Mouse (Mus musculus): ENCODE measurements around the gene Cnga3.
A peak's percentile ranks its signal among the peaks of the same experiment; 100 is the strongest.

Gene Cnga3

DNA sequence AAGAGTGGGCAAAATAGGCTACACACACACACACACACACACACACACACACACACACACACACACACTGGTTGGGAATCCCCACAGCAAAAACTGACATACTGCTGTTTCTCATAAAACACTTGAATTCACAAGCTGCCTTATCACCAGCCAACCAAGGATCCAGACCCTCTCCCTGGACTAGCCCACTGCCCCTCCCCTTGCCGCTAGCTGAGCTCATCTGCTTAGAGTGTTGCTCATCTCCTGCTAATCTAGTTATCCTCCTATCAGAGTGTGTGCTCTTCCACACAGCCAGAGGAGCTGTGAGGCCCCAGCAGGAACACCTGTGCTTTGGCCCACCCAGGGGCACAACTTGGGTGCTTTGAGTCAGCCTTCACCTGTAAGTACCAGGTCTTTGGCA lies at the start of gene Cnga3:
Gene Cnga3, plus strand, starts transcription at position 291 of the 400 bp plus-strand sequence.
- DNase-seq (ENCODE audit: low spot score), result no peak

- DNase-seq (ENCODE audit: low spot score), result no peak
Measured at GRCm38 (mm10) chr1:37166066-37166465, 48.2 kb upstream of the Cnga3 start.

DNA sequence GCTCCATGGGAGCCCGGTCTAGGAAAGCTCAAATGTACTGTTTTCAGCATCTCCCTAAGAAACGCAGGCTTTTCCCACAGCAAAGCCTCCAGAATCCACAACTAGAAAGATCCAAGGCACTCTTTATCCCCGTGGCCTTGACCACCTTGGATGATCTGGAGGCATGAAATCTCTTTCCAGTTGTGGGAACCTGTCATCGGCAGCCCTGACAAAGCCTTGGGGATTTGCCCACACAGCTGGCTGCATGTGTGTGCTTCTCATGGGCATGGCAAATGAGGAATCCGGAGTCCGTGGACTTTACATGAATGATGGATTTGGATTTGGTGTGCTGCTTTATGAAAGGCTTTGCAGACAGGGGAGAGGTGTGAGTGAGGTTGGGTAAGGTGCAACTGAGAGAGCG lies 46.3 kb upstream of the Cnga3 start:
- DNase-seq (ENCODE audit: low spot score), result no peak

DNA sequence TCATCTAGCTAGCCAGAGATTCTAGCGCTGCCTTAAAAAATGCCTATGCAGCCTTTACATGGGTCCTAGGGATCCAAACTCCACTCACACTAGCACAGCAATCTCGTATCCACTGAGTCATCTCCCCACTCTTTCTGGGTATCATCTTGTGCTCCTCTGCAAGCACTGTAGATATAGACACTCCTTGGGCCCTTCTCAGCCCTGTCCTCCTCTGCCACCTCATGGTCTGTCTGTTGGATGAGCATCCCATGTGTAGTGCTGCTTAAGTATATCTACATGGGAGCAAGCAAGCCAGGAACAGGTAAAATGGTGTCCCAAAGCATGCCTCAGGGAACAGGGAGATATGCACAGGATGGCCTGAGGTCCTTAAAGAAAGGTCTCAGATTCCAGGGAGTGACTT lies 36.4 kb upstream of the Cnga3 start:
- no peak for DNase-seq (ENCODE audit: low spot score)

GRCm38 (mm10) chr1:37179852-37180251 lies 34.4 kb upstream of the Cnga3 start:
- no peak for DNase-seq (ENCODE audit: low spot score)

GRCm38 (mm10) chr1:37187050-37187449 lies 27.2 kb upstream of the Cnga3 start:
- DNase-seq (ENCODE audit: low spot score), result no peak

DNA sequence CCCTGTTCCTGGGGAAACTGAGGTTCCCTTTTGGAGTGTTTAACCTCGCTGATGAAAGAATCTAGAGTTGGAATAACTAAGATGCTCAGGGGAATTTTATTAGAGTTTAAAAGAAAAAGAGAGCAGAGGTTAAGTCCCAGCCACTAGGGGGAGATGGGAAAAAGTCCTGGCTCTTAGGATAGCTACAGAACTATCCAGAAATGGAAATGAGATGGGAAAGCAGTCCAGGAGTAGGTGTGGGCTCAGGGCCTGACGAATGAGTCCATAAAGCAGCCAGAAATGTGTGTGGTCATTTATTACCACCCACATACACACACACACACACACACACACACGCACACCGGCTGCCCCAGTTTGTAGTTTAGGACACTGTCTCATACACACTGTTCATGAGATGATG lies 19.6 kb upstream of the Cnga3 start:
- DNase-seq (ENCODE audit: low spot score), result no peak

GRCm38 (mm10) chr1:37201406-37201805 lies 12.8 kb upstream of the Cnga3 start:
- no peak for DNase-seq (ENCODE audit: low spot score)

GRCm38 (mm10) chr1:37207743-37208142 lies 6.5 kb upstream of the Cnga3 start:
- no peak for DNase-seq (ENCODE audit: low spot score)

DNA sequence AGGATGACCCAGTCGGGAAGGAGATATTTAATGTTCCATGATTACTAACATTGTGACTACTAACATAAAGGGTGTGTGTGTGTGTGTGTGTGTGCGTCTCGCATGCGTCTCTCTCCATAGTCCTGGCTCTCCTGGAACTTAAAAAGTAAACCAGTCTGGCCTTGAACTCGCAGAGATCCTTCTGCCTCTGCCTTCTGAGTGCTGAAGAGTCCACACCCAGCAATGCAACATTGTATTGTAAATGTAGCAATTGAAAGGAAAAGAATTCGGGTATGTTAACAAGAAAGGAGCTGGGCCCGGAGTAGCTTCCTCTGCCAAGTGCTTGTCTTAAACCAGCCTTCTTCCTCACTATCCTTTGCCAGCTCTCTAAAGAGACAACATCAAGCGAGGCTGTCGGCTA lies 1.9 kb upstream of the Cnga3 start:
- no peak for DNase-seq (ENCODE audit: low spot score)

- DNase-seq (ENCODE audit: low spot score), result peak; percentile 2
Measured at GRCm38 (mm10) chr1:37218386-37218785, 4.2 kb downstream of the Cnga3 start.

- no peak for DNase-seq (ENCODE audit: low spot score)
Measured at GRCm38 (mm10) chr1:37219593-37219992, 5.4 kb downstream of the Cnga3 start.

GRCm38 (mm10) chr1:37220134-37220907 lies 6.1 kb downstream of the Cnga3 start:
- DNase-seq (ENCODE audit: low spot score), result no peak

DNA sequence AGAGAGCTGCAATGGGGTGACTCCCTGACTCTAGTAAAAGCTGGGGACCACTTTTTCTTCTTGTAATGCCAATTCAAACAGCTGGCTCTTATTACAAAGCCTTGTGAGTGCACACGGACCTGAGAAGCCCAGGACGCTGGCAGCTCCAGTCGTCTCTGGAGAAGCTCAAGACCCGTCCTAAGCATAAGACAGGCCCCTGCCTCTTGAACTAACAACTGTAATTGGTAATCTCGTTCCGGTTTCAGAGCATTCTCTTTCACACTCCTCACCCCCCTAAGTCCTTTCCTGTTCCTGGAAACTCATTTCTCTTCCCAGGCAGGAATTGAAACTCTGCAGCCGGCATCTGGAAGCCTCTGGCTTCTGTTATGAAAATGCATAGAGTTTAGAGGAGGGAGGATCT lies 7.8 kb downstream of the Cnga3 start:
- DNase-seq (ENCODE audit: low spot score), result no peak

DNA sequence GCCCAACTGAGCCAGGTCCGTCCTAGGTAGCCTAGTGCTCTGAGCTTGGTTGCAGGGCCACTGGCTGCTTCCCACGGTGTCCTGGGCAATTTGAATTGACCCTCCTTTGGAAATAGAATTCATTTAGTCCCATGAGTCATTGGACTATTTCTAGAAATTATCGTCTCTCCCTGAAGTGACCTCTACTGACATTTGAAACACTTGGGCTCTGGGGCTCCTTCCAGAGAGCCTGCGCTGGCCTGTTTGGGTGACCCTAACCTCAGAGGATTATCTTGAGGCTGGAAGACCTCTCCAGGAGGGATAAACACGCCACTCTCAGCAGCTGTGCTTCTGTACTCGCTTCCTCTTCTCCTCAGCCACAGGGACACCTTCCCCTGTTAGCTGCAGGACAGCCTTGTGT lies 16.2 kb downstream of the Cnga3 start:
- no peak for DNase-seq (ENCODE audit: low spot score)

DNA sequence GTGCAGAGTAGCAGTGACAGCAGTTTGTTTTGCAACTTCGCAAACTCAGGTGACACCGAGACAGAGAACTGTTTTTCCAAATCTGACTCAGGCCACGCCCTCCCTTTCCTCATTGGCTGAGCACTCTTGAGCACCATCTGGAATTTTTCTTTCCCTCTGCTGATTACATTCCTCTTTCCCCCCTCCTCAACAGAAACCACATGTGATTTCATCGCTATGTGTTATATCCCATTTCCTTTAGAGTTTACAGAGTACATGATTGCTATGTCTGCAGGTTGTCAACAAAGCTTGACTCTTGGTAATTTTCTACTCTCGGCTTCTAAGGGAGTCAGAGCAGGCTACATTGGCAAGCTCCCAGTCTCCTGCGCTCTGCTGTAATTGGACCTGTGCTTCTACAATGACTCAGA lies 17.1 kb downstream of the Cnga3 start:
- DNase-seq (ENCODE audit: low spot score), result no peak

DNA sequence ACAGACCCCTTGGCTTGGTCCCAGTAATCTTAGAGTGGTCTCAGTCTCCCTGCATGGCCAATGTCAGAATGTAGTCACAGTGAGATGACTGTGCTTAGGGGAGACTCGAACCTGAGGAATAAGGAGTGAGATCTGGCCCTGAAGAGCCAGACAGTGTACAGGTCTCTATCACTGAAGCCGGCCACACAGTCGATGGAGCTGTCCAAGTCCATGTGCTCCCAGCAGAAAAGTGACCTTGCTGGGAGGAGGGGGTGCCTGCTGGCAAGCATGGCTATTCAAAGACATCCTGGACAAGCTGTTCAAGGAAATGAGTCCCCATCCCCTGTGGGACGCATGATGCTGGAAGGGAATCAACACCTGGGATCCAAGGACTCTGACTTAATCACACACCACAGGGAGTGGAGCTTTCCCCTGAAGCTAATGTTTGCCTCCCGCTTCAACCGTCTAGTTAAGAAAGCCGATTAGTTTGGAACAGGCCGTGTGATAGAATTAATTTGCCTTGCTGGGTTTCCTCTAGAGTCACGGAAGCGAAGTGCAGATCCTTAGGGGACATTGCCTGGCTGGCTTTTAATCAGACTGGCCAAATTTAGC lies 24.9 kb downstream of the Cnga3 start:
- DNase-seq (ENCODE audit: low spot score), result no peak

DNA sequence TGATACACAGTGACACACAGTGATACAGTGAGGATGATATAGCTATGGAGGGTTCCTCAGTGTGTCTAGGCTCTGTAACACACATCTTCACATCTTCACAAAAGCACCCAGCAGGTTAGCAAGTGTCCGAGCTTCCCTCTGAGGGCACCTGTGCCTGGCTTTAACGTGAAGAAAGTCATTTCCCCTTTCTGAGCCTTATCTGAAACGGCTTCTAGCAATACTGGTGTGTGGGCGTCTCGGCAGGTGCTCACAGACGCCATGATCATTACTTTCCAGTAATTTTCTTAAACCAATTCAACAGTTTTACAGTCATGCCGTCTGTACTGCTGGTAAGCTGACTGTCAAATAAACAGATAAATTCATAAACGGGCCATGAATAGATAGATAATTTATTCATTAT lies 28.0 kb downstream of the Cnga3 start:
- no peak for DNase-seq (ENCODE audit: low spot score)

GRCm38 (mm10) chr1:37246476-37246875 lies 32.2 kb downstream of the Cnga3 start:
- no peak for DNase-seq (ENCODE audit: low spot score)

DNA sequence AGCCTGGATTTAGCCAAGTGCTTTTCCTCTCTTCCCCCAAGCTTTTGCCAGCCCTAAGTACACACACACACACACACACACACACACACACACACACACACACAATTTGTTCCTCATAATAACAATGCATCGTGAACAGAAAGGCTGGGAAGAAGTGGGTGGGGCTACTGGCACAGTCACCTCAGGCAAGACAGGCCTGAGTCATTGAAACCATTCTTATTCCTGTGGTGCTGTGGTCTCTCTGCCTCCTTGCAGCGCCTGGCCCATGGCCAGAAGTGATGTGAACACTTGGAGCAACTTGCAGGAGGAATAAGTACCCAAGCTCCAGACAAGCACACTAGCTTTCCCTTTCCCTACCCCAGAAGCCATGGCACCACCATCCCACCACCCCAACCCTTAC lies 34.2 kb downstream of the Cnga3 start:
- DNase-seq (ENCODE audit: low spot score), result no peak

DNA sequence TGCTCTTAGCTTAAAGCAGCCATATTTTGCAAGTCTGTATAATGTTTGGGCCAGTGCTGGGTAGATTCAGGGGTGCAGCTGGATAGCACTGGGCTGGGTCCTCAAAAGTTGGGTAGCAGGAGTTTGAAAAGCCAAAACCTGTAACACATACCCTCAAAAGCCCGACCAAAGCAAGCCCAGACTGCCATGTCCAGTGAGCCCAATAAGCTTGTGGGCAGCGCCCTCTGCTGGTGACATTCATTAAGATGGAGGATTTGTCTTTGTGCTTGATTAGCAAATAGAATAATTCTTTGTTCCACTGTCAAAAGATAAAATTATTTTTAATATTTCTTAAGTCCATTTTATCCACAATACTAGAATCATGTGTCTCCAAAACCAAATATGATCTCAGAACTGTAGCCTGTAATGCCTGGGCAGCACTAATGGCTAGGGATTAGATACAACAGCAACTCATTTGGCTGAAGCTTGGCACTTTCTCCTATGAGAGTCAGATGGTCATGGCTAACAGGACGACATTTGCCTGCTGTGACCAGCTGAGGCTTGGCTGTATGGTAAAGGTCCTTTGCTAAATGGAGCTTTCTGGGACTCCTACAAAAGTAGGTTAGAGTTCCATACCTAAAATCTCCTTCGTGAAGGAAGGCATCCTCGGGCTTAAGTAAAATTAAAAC lies 36.5 kb downstream of the Cnga3 start:
- peak; percentile 63 for DNase-seq (ENCODE audit: low spot score)

DNA sequence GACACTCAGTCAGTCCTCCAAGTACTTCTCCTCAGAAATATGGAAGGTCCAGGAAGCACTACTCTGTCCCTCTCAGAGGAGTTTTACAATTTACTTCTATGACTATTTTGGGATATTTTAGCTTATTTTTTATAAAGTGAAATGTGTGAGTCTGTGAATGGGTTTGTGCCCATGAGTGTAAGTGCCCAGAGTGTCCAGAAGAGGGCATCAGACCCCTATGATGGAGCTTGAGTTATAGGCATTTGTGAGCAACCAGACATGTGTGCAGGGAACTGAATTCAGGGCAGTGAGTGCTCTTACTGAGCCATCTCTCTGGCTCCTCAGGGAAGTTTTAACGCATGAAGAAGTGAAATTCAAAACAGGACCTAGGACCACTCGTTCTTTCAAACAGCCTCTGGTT lies 44.2 kb downstream of the Cnga3 start:
- no peak for DNase-seq (ENCODE audit: low spot score)

- peak; percentile 64 for DNase-seq (ENCODE audit: low spot score)
Measured at GRCm38 (mm10) chr1:37272464-37272863, 58.2 kb downstream of the Cnga3 start.
